In genomic region chr4:138395971-138396645, GRCm38 (mm10) we compare ENCODE assay signal across 9 mouse cellular contexts. TPM values are rescaled to one million over a fixed set of nuclear protein-coding genes. Genes with fewer than 3 reads are reported as not detected.
DNase-seq lines count a peak whose midpoint lies in the region; ATAC-seq and TF ChIP-seq lines count a peak whose summit lies in the region.
"Had no signal": no experiment of that assay in that cellular context is flagged by ENCODE, and none has a peak within 500 bp of the region (broad histone marks: within the 10 kb centered on the region; RNA-seq: fewer than 3 reads in every experiment).

Gene Fam43b, minus strand, starts transcription at chr4:138396528.

- H3K4me2 ChIP-seq in heart, embryonic 16.5 days (ENCODE audit: low read depth, low read length), result peak within 1 kb of the TSS; percentile 65

- no peak for TF ChIP-seq CTCF in testis, adult 2 months (IDR thresholded peaks at IDR 0.05; ENCODE audit: control insufficient read depth, insufficient read depth, insufficient replicate concordance, low read depth, low read length)

- H3K4me1 ChIP-seq in testis, adult 2 months (ENCODE audit: control insufficient read depth, insufficient read depth, low read length), result peaks cover 5% of the 10 kb centered on the region; the same call in 1 of the 2 replicates
- H3K4me1 ChIP-seq in heart, embryonic 16.5 days (ENCODE audit: control insufficient read depth, insufficient read depth, low read length), result peaks cover 14% of the 10 kb centered on the region

- no peak for ATAC-seq in heart, embryonic 16.5 days (replicated peaks; ENCODE audit: extremely low read depth, insufficient read depth, low FRiP score)

- H3K9me3 ChIP-seq in heart, embryonic 16.5 days (replicated peaks; ENCODE audit: control insufficient read depth, low read length), result no peaks in the 10 kb centered on the region

- H3K27ac ChIP-seq in testis, adult 2 months (ENCODE audit: control insufficient read depth, insufficient read depth, low read depth, low read length), result no peak within 1 kb of the TSS
- no peak within 1 kb of the TSS for H3K27ac ChIP-seq in heart, embryonic 16.5 days (ENCODE audit: low read length)

- WGBS in heart, embryonic 16.5 days, result 1% methylated on average over 46 of the region's 46 CpGs

- H3K4me3 ChIP-seq in testis, adult 2 months (ENCODE audit: control insufficient read depth, low read depth, low read length), result peak within 1 kb of the TSS; percentile 9
- H3K4me3 ChIP-seq in heart, embryonic 16.5 days (ENCODE audit: low read length), result peak within 1 kb of the TSS; percentile 46
- H3K4me3 ChIP-seq: myocyte had no signal

- no peaks in the 10 kb centered on the region for H3K27me3 ChIP-seq in testis, adult 2 months (ENCODE audit: control insufficient read depth, insufficient read depth, low read length)
- H3K27me3 ChIP-seq in heart, embryonic 16.5 days (ENCODE audit: control insufficient read depth, insufficient read depth, low read length), result peaks cover 75% of the 10 kb centered on the region

- DNase-seq in testis, postnatal 14 days (ENCODE audit: low spot score), result no peak
- DNase-seq in embryo, embryonic 11 days, result peak; percentile 49
- peak; percentile 80 for DNase-seq in layer of hippocampus, adult 9-11 months
- peak; percentile 8 for DNase-seq in lung, postnatal 36 days
- peak; percentile 90 for DNase-seq in telencephalon, adult 2 months (ENCODE audit: low read depth, low spot score)
- DNase-seq in spleen, postnatal 14 days (ENCODE audit: low spot score in 2 of 2), result no peak

- TF ChIP-seq POLR2A in testis, adult 2 months (IDR thresholded peaks at IDR 0.05; ENCODE audit: control insufficient read depth, low read depth, low read length), result no peak

- H3K9ac ChIP-seq in heart, embryonic 16.5 days (ENCODE audit: low read length), result peak within 1 kb of the TSS; percentile 38; the same call in 1 of the 2 replicates

- no peaks in the 10 kb centered on the region for H3K36me3 ChIP-seq in testis, adult 2 months (ENCODE audit: control insufficient read depth, insufficient read depth, low read length)
- no peaks in the 10 kb centered on the region for H3K36me3 ChIP-seq in heart, embryonic 16.5 days (ENCODE audit: control insufficient read depth, insufficient read depth)

RNA-seq across cellular contexts. Expression of gene Fam43b, which starts in this region (rescaled TPM):
- not detected in 2 replicates for polyA plus RNA-seq in testis, adult 2 months (2012; rRNA removed)
- polyA plus RNA-seq in heart, embryonic 16.5 days (2015; fragmentation: Nextera tagmentation; extraction: Ambion mirVana), result 0.10 and 0.20 TPM in 2 replicates
- polyA plus RNA-seq: myocyte had no signal

Comparison
In these comparisons a context has a peak if more than half of its experiments do, and no peak if none do; other contexts are left out.
1. DNase-seq: peak in embryo, embryonic 11 days (single experiment), layer of hippocampus, adult 9-11 months (single experiment), lung, postnatal 36 days (single experiment) and telencephalon, adult 2 months (single experiment); none in testis, postnatal 14 days (single experiment) and spleen, postnatal 14 days (0 of 2).